Mouse (Mus musculus) hindbrain, postnatal 0 days (tissue): ENCODE results near the gene Ctbp1. TPM values are rescaled to one million over a fixed set of nuclear protein-coding genes. Genes with fewer than 3 reads are reported as not detected.

ENCODE experiments used
- ATAC-seq: fragments of 200-750 bp; cut with Nextera tagmentation; 2 replicates; pipeline ENCODE4 v1.8.0; 2017; ENCODE audit warnings: mild to moderate bottlenecking, moderate TSS enrichment, moderate library complexity
- DNase-seq: peaks from one replicate; pipeline ENCODE4 v3.0.0-alpha.2; 2015; ENCODE audit warnings: low spot score
- H3K27ac ChIP-seq: fragments of 300-500 bp; sonication (generic); 2 replicates; pipeline ENCODE4 v1.5.1; 2014; ENCODE audit warnings: mild to moderate bottlenecking
- H3K27me3 ChIP-seq: fragments of 300-500 bp; sonication (generic); 2 replicates; pipeline ENCODE4 v1.6.1; 2014; ENCODE audit warnings: low read length, mixed read lengths; ENCODE audit not compliant: insufficient read depth
- H3K36me3 ChIP-seq: fragments of 300-500 bp; sonication (generic); 2 replicates; pipeline ENCODE4 v1.6.1; 2014; ENCODE audit warnings: low read length, mixed read lengths; ENCODE audit not compliant: insufficient read depth
- H3K4me1 ChIP-seq: fragments of 300-500 bp; sonication (generic); 2 replicates; pipeline ENCODE4 v1.6.1; 2014; ENCODE audit warnings: antibody characterized with exemption, low read length, mixed read lengths; ENCODE audit not compliant: insufficient read depth
- H3K4me2 ChIP-seq: fragments of 300-500 bp; sonication (generic); 2 replicates; pipeline ENCODE4 v1.6.1; 2014; ENCODE audit warnings: low read depth, mild to moderate bottlenecking, low read length, moderate library complexity, mixed read lengths
- H3K4me3 ChIP-seq: fragments of 300-500 bp; sonication (generic); 2 replicates; pipeline ENCODE4 v1.5.1; 2014; ENCODE audit warnings: low read length
- H3K9ac ChIP-seq: fragments of 300-500 bp; sonication (generic); replicated peaks from 2 replicates; pipeline ENCODE4 v1.6.1; 2014; ENCODE audit warnings: mild to moderate bottlenecking, low read length, moderate library complexity, mixed read lengths
- H3K9me3 ChIP-seq: fragments of 300-500 bp; sonication (generic); 2 replicates; pipeline ENCODE4 v1.6.1; 2016; ENCODE audit warnings: low read length, mixed read lengths
- CTCF ChIP-seq: IDR thresholded peaks from 2 replicates; pipeline ENCODE4 v1.5.1; 2016; ENCODE audit warnings: antibody characterized with exemption, control low read depth, low read depth
- WGBS: fragments of 180-500 bp; shearing (Covaris S2); extraction: QIAGEN DNeasy Blood & Tissue Kit; methylation state at CpG from one replicate; pipeline ENCODE4 v1.1.7; 2014; 5-methylcytosine and 5-hydroxymethylcytosine counted together
- polyA plus RNA-seq: library from polyadenylated mRNA; unstranded; fragments of >200 nt; fragmentation: Nextera tagmentation; extraction: Ambion mirVana; gene quantifications from 2 replicates; pipeline ENCODE4 v1.2.1, GENCODE M21; 2015
- total RNA-seq: library from RNA; depleted of rRNA; stranded (reverse); fragments of >200 nt; gene quantifications from 2 replicates; pipeline ENCODE4 v1.2.3, GENCODE M21; 2014; rRNA removed

Gene Ctbp1
- total and polyA plus RNA-seq, 2 experiments from 2014 or later: 378 to 519 TPM

DNA sequence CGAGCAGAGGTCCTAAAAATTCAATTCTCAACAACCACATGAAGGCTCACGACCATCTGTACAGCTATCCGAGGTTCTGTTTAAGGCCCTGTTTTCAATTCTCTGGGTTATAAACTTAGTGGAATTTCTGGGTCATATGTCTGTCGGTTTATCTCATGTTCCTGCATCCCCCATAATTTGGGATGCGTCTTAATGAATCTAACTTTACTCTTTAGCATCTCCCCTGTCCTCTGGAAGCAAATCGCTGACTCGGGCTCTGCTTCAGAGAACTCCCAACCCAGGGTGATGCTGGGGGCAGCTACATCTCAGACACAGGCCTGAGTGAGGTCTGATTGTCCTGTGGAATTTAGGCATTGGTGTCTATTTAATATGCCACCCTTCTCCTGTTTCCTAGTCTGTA lies 70.5 kb downstream of the Ctbp1 start:
- DNase-seq (no peak), ATAC-seq (no peak)
- H3K27ac ChIP-seq: no peak overlapping the region
- H3K4me1 ChIP-seq: no peaks in the 10 kb centered on the region
- no peak overlapping the region for H3K4me2 ChIP-seq
- no peak for TF ChIP-seq CTCF
- H3K36me3 ChIP-seq: no peaks in the 10 kb centered on the region
- WGBS: 77% methylated on average over 7 of the region's 7 CpGs
- no peak overlapping the region for H3K4me3 ChIP-seq
- no peaks in the 10 kb centered on the region for H3K27me3 ChIP-seq
- H3K9me3 ChIP-seq: no peaks in the 10 kb centered on the region
- no peak overlapping the region for H3K9ac ChIP-seq

DNA sequence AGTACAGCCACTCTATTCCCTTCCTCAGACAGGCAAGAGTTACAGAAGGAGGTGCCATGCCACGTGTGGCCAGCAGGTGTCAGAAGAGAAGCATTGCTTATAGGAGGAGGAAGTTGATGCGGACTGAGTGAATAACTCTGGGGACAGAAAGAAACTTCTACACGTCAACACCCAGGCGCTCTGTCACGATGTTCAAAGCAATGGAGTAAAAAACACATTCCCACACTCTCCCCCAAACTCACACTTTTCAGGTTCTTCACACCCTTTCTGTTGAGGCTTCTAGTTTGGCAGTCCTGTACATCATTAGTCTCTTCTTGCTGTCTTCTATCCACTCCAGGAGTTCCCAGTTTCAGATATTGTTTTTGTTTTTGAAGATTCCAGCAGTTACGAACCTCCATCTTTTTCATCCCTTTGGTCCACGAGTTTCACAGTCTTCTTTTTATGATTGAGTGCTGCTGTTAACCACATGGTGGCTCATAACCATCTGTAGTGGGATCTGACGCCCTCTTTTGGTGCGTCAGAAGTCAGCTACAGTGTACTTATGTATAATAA lies 71.0 kb downstream of the Ctbp1 start:
- Histone ChIP-seq H3K4me1 (no peaks in the 10 kb centered on the region), H3K9me3 (no peaks in the 10 kb centered on the region), H3K36me3 (no peaks in the 10 kb centered on the region), H3K9ac (no peak overlapping the region), H3K4me3 (no peak overlapping the region), H3K27ac (no peak overlapping the region), H3K27me3 (no peaks in the 10 kb centered on the region), H3K4me2 (peak overlapping the region; percentile 21)
- ATAC-seq (peak; percentile 84; the same call in 1 of the 2 replicates), DNase-seq (peak; percentile 89)
- 12% methylated on average over 9 of the region's 9 CpGs for WGBS
- TF ChIP-seq CTCF: peak; percentile 99

DNA sequence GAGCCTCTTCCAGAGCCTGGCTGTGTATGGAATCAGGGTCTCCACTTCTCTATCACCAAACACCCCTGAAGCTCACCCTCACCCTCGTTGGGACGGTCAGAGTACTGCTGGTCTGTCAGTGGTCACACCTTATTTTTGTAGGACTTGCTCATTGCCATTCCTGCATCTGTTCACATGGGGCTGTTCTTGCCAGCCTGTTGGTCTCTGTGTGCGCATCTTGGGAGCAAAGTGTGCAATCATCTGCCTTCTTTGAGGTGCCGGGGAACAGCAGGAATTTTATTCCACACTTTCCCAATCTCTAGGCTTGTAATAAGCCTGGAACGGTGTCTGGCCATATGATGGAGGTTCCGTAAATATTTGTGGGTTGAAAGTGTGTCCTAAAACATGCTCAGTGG lies 71.6 kb downstream of the Ctbp1 start:
- DNase-seq (no peak), ATAC-seq (no peak)
- Histone ChIP-seq H3K4me3 (no peak overlapping the region), H3K9me3 (no peaks in the 10 kb centered on the region), H3K36me3 (no peaks in the 10 kb centered on the region), H3K27me3 (no peaks in the 10 kb centered on the region), H3K27ac (no peak overlapping the region), H3K4me2 (no peak overlapping the region), H3K4me1 (no peaks in the 10 kb centered on the region), H3K9ac (no peak overlapping the region)
- WGBS: 78% methylated on average over 6 of the region's 6 CpGs
- TF ChIP-seq CTCF: no peak

DNA sequence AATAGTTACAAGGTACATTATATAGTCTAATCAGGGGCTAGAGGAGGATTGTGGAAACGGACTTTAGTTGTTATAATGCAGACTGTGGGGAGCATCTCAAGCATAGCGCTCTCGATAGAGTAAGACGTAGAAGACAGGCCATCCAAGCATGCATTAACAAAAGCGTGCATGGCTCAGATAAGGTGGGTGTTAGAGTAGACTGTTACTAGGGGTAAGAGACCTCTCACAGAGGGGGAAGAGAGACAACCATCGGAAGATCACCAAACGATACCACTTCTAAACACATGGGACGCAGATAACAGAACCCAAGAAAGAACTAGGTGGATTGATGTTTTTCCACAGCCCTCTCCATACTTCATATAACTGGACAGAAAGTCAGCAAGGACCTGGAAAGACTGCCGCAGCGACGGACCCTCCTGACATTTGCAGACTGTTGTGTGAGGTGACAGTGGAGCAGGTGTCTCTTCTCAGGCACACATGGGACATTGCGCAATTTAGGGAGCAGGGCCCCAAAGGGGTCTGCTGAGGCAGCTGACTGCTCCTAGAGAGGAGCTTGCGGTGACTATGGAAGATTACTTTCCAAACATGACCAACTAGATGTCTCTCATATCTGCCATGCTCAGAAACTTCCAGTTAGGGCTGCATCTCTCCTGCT lies 72.2 kb downstream of the Ctbp1 start:
- H3K36me3 ChIP-seq: no peaks in the 10 kb centered on the region
- no peaks in the 10 kb centered on the region for H3K9me3 ChIP-seq
- DNase-seq (no peak), ATAC-seq (no peak)
- H3K9ac ChIP-seq: no peak overlapping the region
- no peaks in the 10 kb centered on the region for H3K4me1 ChIP-seq
- H3K4me2 ChIP-seq: no peak overlapping the region
- H3K27me3 ChIP-seq: no peaks in the 10 kb centered on the region
- WGBS: 86% methylated on average over 13 of the region's 13 CpGs
- H3K27ac ChIP-seq: no peak overlapping the region
- no peak for TF ChIP-seq CTCF
- H3K4me3 ChIP-seq: no peak overlapping the region

DNA sequence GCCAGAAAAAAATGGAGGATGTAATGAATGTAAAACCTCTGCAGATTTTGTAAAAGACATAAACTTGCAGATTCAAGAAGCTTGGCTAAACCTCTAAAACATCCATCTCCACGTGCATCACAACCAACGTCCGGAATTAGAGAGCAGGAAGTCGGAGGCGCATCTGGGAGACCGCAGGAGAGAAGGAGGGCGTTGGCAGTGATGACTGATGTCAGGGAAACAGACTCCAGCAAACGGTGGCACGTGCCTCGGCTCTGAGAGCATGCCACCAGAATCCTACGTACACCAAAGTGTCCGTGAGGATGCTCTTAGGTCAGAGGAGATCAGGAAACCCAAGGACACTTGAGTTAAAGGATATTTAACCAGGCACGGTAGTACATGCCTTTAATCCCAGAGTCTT lies 73.1 kb downstream of the Ctbp1 start:
- H3K4me3 ChIP-seq: no peak overlapping the region
- H3K36me3 ChIP-seq: no peaks in the 10 kb centered on the region
- H3K27me3 ChIP-seq: no peaks in the 10 kb centered on the region
- ATAC-seq (no peak), DNase-seq (no peak)
- H3K4me2 ChIP-seq: no peak overlapping the region
- no peaks in the 10 kb centered on the region for H3K4me1 ChIP-seq
- H3K9ac ChIP-seq: no peak overlapping the region
- no peak overlapping the region for H3K27ac ChIP-seq
- no peak for TF ChIP-seq CTCF
- whole genome bisulfite sequencing: 55% methylated on average over 13 of the region's 13 CpGs
- H3K9me3 ChIP-seq: no peaks in the 10 kb centered on the region

DNA sequence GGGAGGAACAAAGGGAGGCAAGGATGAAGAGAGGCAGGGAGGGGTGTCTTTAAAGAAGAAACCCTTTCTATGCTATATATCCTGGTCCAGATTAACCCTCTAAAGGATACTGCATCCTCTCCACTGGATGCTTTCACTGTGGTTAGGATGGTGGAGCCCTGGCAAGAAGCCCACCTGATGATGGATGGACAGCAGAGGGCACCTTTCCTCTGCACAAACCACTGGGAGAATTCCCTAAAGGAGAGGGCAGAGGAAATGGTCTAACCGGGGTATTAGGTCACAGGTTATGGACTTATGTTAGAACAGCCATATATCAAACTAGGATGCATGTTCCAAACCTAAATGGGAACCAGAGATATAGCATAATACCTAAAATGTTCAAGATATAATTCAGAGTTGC lies 74.7 kb downstream of the Ctbp1 start:
- TF ChIP-seq CTCF: no peak
- Histone ChIP-seq H3K9ac (no peak overlapping the region), H3K36me3 (no peaks in the 10 kb centered on the region), H3K4me1 (no peaks in the 10 kb centered on the region), H3K27ac (no peak overlapping the region), H3K4me2 (no peak overlapping the region), H3K4me3 (no peak overlapping the region), H3K9me3 (no peaks in the 10 kb centered on the region), H3K27me3 (no peaks in the 10 kb centered on the region)
- WGBS: 44% methylated on average over 1 of the region's 1 CpGs
- ATAC-seq (no peak), DNase-seq (no peak)

Other genes with a start within 250 kb of the Ctbp1 start
- 0.93 and 1.2 TPM in 2 replicates for gene Slc5a1, start 170.8 kb downstream of the Ctbp1 start, total RNA-seq
- 0.61 and 0.78 TPM in 2 replicates for gene Slc5a1, start 170.8 kb downstream of the Ctbp1 start, polyA plus RNA-seq
- 4.3 TPM in 2 replicates for gene Spon2, start 56.5 kb downstream of the Ctbp1 start, total RNA-seq
- gene Spon2, start 56.5 kb downstream of the Ctbp1 start, polyA plus RNA-seq: 3.6 and 3.9 TPM in 2 replicates
- gene Maea, start 60.5 kb upstream of the Ctbp1 start, total RNA-seq: 130 and 131 TPM in 2 replicates
- gene Maea, start 60.5 kb upstream of the Ctbp1 start, polyA plus RNA-seq: 119 and 127 TPM in 2 replicates
- gene Uvssa, start 103.6 kb upstream of the Ctbp1 start, total RNA-seq: 7.7 and 8.7 TPM in 2 replicates
- gene Uvssa, start 103.6 kb upstream of the Ctbp1 start, polyA plus RNA-seq: 8.1 and 8.5 TPM in 2 replicates
- 6.5 and 7.8 TPM in 2 replicates for gene Nkx1-1, start 159.0 kb upstream of the Ctbp1 start, total RNA-seq
- 0.35 and 0.39 TPM in 2 replicates for gene Nkx1-1, start 159.0 kb upstream of the Ctbp1 start, polyA plus RNA-seq